Mouse (Mus musculus) G1E (cell line): ENCODE measurements at regions not wholly inside any gene's neighbourhood (a gene's known extent, or its start where the extent isn't known, plus 50 kb on each side); places are given as distances from the start of the nearest gene placed in this dataset.

ENCODE experiments used
- ATAC-seq: 2 replicates; pipeline ENCODE4 v1.8.0; 2016; ENCODE audit warnings: mild to moderate bottlenecking; ENCODE audit not compliant: insufficient number of reproducible peaks, poor library complexity, low FRiP score, severe bottlenecking; ENCODE audit errors: extremely low read depth
- DNase-seq: peaks from one replicate; pipeline ENCODE4 v3.0.0; 2012; ENCODE audit warnings: low spot score
- H3K27me3 ChIP-seq: 2 replicates; pipeline ENCODE4 v1.6.1; 2012; ENCODE audit warnings: mild to moderate bottlenecking, low read length, inconsistent platforms; ENCODE audit not compliant: insufficient read depth
- H3K36me3 ChIP-seq: replicated peaks from 2 replicates; pipeline ENCODE3; 2012; ENCODE audit warnings: mild to moderate bottlenecking, inconsistent platforms
- H3K4me1 ChIP-seq: 2 replicates; pipeline ENCODE4 v1.6.1; 2012; ENCODE audit warnings: low read depth, low read length, inconsistent platforms, mixed read lengths; ENCODE audit not compliant: insufficient read depth
- H3K4me3 ChIP-seq: 2 replicates; pipeline ENCODE4 v1.5.1; 2012; ENCODE audit warnings: low read depth, mild to moderate bottlenecking, inconsistent platforms, low read length, moderate library complexity, mixed read lengths
- H3K9me3 ChIP-seq: replicated peaks from 2 replicates; pipeline ENCODE4 v1.6.1; 2012; ENCODE audit warnings: inconsistent platforms
- CTCF ChIP-seq: IDR thresholded peaks from 2 replicates; pipeline ENCODE4 v1.5.1; 2012; ENCODE audit warnings: low read depth, low read length, inconsistent platforms, mixed read lengths
- GATA1 ChIP-seq: IDR thresholded peaks from 2 replicates; pipeline ENCODE4 v1.6.1; 2012; ENCODE audit warnings: borderline replicate concordance, low read length, inconsistent platforms, mixed read lengths
- GATA2 ChIP-seq: IDR thresholded peaks from 2 replicates; pipeline ENCODE4 v1.6.1; 2012; ENCODE audit warnings: low read depth, low read length, inconsistent platforms, borderline replicate concordance
- POLR2AphosphoS5 ChIP-seq: IDR thresholded peaks from 2 replicates; pipeline ENCODE4 v1.6.1; 2012; ENCODE audit warnings: low read depth, low read length, inconsistent platforms; ENCODE audit not compliant: insufficient replicate concordance
- TAL1 ChIP-seq: conservative IDR thresholded peaks from 2 replicates; pipeline ENCODE4 v1.6.1; 2012; ENCODE audit warnings: low read depth, low read length, inconsistent platforms, mixed read lengths

DNA sequence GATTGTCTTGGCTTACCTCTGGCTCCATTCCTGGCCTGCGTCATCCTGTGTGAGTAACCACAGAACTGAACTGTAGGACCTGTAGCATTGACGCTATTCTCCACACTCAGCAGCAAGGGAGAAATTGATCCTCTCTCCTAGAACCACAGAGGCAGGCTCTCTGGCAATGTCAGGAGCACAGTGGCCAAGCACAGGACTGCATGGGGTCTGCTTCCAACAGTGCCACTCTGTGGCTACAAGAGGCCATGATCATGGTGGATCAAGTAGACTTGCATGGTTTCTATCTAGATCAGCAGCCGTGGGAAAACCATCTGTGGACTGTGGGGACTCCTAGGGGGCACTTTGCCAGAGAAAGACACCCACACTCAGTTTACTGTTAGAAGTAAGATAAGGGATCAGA, 213.9 kb downstream of the Adra2a start:
- no peak for DNase-seq

DNA sequence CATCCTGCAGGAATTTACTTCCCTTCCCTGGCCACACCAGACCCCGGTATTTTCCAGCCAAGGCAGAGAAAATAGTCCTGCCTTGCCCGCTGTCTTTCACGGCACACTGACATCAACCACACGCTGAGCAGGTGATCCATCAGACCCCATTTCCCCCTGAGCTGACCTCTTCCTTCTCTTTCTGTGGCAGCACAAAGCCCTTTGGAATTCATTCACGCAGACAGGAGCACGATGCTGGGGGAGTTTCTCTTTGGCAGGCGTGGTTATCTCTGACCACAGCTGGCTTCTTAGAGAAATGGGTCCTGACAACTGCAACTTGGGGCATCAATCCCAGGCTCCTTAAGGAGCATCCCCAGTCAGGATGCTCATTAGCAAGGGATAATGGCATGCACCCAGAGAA, 215.2 kb downstream of the Adra2a start:
- no peaks in the 10 kb centered on the region for H3K36me3 ChIP-seq
- DNase-seq: no peak
- H3K4me1 ChIP-seq: no peaks in the 10 kb centered on the region
- ATAC-seq: no peak
- H3K27me3 ChIP-seq: peaks cover 14% of the 10 kb centered on the region
- H3K9me3 ChIP-seq: no peaks in the 10 kb centered on the region
- no peak overlapping the region for H3K4me3 ChIP-seq
- no peak for TF ChIP-seq TAL1

More for the DNA sequence above, 213.9 kb downstream of the Adra2a start:
- ATAC-seq: no peak
- H3K9me3 ChIP-seq: no peaks in the 10 kb centered on the region
- no peaks in the 10 kb centered on the region for H3K36me3 ChIP-seq
- TF ChIP-seq CTCF: no peak
- no peak for TF ChIP-seq GATA1
- TF ChIP-seq POLR2AphosphoS5: no peak
- no peak for TF ChIP-seq TAL1
- TF ChIP-seq GATA2: no peak
- peaks cover 10% of the 10 kb centered on the region for H3K27me3 ChIP-seq
- no peaks in the 10 kb centered on the region for H3K4me1 ChIP-seq
- H3K4me3 ChIP-seq: no peak overlapping the region

DNA sequence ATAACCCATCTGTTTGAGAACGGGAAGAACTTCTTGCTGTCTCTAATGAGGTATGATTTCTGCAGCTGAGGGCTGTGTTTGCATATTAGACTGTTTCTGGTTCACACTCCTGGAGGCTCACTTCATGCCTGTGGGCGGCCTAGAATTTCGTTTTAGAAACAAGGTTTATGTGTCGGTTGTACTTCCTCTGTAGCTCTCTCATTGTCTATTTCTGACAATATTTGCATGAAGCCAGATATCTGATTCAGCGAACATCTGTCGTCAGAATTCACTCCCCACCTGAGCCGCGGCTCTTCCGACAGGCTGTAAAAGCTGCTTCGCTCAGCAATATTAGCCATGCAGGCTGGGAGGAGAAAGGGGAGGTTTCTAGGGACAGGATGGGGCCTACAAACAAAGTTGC, 233.4 kb downstream of the Adra2a start:
- H3K4me1 ChIP-seq: no peaks in the 10 kb centered on the region
- no peak for TF ChIP-seq POLR2AphosphoS5
- no peak for TF ChIP-seq GATA2

DNA sequence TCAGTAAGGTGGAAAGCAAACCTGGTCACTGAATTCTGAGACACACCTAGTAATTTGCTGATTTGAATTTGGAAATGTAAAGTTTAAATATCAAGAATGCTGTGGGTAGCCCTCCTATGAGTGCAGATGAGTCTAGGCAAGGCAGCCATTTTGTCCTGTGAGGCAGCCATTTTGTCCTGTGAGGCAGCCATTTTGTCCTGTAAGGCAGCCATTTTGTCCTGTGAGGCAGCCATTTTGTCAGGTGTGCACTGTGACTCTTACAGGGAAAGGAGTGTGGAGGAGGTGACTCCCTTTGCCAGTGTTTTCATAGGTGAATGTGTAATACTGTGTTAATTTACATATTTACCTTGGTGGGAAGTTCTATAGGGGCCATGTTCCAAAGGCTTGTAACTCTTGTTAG, 241.5 kb downstream of the Adra2a start:
- Histone ChIP-seq H3K4me1 (no peaks in the 10 kb centered on the region), H3K36me3 (no peaks in the 10 kb centered on the region), H3K27me3 (no peaks in the 10 kb centered on the region), H3K4me3 (no peak overlapping the region), H3K9me3 (no peaks in the 10 kb centered on the region)
- ATAC-seq: no peak
- TF ChIP-seq GATA1: no peak
- TF ChIP-seq CTCF: no peak
- TF ChIP-seq POLR2AphosphoS5: no peak
- TF ChIP-seq GATA2: no peak
- TF ChIP-seq TAL1: no peak
- DNase-seq: no peak

More for the DNA sequence above, 233.4 kb downstream of the Adra2a start:
- no peaks in the 10 kb centered on the region for H3K36me3 ChIP-seq
- no peaks in the 10 kb centered on the region for H3K9me3 ChIP-seq
- peaks cover 9% of the 10 kb centered on the region for H3K27me3 ChIP-seq
- DNase-seq (no peak), ATAC-seq (no peak)
- H3K4me3 ChIP-seq: no peak overlapping the region

DNA sequence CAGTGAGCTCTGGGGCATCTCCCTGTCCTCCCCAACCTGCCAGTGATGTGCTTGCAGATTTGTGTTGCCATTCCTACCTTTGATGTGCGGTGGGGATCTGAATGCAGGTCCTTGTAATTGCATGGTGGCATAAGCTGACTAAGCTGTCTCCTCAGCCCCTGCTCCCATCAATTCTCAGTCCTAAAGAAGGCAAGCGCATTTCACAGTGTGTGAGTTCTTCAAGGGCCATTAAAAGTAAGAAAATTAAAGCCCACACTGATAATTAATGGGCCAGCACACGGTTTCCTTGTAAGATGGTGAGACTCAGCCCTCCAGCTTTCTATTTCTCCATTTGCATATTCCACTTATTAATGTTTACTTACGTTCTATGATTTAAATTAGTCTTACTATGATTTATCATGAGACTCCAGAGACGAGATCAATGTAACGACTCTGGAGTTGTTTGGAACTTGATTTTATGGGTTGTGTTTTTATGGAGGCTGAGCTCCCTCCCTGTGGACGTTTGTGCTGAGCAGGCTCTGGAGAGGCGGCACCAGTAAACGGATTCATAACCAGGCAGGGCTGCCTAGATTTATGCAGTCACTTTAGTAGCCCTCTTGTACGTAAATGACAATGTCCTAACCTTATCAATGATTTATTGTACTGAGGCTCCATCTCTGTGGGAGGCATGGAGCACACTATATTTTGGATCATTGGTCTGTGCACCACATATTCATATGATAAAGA, 253.9 kb downstream of the Adra2a start:
- no peaks in the 10 kb centered on the region for H3K36me3 ChIP-seq
- no peak for ATAC-seq
- H3K4me3 ChIP-seq: no peak overlapping the region
- peaks cover 3% of the 10 kb centered on the region; the same call in 1 of the 2 replicates for H3K27me3 ChIP-seq
- H3K9me3 ChIP-seq: no peaks in the 10 kb centered on the region
- H3K4me1 ChIP-seq: no peaks in the 10 kb centered on the region
- no peak for TF ChIP-seq TAL1
- TF ChIP-seq GATA2: no peak
- no peak for TF ChIP-seq POLR2AphosphoS5
- no peak for TF ChIP-seq GATA1
- no peak for TF ChIP-seq CTCF
- no peak for DNase-seq

DNA sequence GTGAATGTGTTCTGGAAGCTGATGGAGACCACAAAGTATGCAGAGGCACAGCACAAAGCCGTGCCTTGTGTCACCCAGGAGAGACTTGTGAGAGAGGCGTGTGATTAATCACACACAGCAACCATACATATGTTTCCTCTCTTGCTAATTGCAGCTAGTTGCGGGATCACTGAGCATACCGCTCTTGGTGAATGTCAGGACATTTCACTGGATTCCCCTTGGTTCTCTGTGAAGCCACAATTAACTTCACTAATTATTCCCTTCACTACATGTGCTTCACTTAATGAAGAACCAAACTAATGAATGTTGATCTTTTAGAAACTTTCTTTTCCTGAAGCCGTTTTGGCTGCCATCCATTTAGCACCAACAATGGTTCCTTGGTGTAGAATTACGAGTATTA, 267.3 kb downstream of the Adra2a start:
- H3K36me3 ChIP-seq: no peaks in the 10 kb centered on the region
- no peaks in the 10 kb centered on the region for H3K9me3 ChIP-seq
- ATAC-seq (no peak), DNase-seq (no peak)
- no peak overlapping the region for H3K4me3 ChIP-seq
- no peaks in the 10 kb centered on the region for H3K4me1 ChIP-seq
- no peaks in the 10 kb centered on the region; the same call in 1 of the 2 replicates for H3K27me3 ChIP-seq
- TF ChIP-seq GATA2: no peak
- TF ChIP-seq CTCF: no peak
- no peak for TF ChIP-seq TAL1
- no peak for TF ChIP-seq POLR2AphosphoS5
- no peak for TF ChIP-seq GATA1

DNA sequence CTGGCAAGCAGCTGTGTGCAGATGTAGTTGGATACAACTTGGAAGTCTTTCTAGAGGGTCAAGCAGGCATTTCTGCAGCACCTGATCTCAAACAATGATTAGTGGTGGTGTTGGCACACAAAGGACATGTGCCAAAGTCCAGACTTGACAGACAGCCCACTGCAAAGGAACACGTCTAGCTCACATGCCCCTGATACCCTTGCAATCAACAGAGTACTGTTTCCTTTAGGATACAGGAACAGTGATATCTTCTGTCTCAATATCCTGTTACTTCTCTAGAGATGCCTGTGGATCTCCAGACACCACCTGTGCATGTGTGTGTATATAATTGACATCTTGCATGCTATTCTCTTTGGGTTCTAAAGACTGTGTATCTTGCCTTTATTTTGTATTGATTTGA, 267.8 kb downstream of the Adra2a start:
- no peak for DNase-seq
- Histone ChIP-seq H3K4me1 (no peaks in the 10 kb centered on the region), H3K4me3 (no peak overlapping the region), H3K36me3 (no peaks in the 10 kb centered on the region), H3K27me3 (no peaks in the 10 kb centered on the region; the same call in 1 of the 2 replicates), H3K9me3 (no peaks in the 10 kb centered on the region)
- TF ChIP-seq CTCF (no peak), GATA2 (no peak), TAL1 (no peak), GATA1 (no peak)
- ATAC-seq: no peak
